Mouse (Mus musculus) embryonic stem cell, embryonic (primary cell): ENCODE data around the gene Myo1b.

Source experiments
- CTCF ChIA-PET, 4 experiments: fragments of 300-600 bp in 2 of 4; fragments of 350-600 bp in 2 of 4; sonication (Branson Sonifier 250); formaldehyde crosslinking; loops; one replicate each; lab custom pipeline; 2022; ENCODE audit warnings: inconsistent platforms in 2 of 4; lab: Charles Lee
- POLR2A ChIA-PET, 4 experiments: fragments of 300-600 bp in 2 of 4; fragments of 350-600 bp in 2 of 4; sonication (Branson Sonifier 250); formaldehyde crosslinking; loops; one replicate each; lab custom pipeline; 2022; ENCODE audit warnings: antibody characterized with exemption in 4 of 4, inconsistent platforms in 1 of 4; lab: Charles Lee

Myo1b gene

DNA sequence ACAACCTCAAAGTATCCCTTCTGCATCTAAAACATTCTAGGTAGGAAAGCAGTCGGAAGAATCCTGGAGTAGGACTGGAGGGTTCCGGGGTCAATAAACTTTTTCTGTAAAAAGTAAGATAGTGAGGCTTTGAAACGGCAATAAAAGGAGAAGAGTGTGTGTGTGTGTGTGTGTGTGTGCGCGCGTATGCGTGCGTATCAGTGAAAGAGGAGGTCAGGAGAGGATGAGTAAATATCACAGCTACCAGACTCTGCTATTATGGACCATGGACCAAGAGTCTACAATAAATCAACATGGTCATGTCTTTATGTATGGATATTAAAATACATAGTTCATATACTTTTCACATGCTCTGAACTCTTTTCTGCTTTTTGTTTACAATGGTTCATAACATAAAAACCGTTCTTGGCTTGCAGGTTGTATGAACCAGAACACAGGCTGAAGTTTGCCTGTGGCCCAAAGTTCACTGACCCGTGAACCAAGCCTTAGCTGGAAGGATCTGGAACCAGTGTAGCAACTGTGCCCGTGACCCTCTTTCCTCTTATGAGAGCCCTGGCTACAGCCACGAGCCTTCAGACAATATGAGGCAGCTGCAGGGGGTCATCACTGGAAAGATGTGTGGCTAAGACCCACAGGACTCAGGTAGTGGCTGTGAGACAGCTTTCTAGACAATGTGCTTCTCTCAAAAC lies 145.9 kb downstream of the Myo1b start:
- POLR2A ChIA-PET: no interaction called here
- CTCF ChIA-PET: interaction anchor here in 2 of 4 experiments (0.7 to 1.1 kb wide), 2 partner anchors 125 to 206 kb away, joined by 3 to 12 read pairs; no protein-coding TSS in a partner anchor

GRCm38 (mm10) chr1:51766271-51766670 lies 149.6 kb downstream of the Myo1b start:
- CTCF ChIA-PET: no interaction called here

GRCm38 (mm10) chr1:51765156-51765555 lies 150.7 kb downstream of the Myo1b start:
- ChIA-PET CTCF (no interaction called here), POLR2A (no interaction called here)

More at GRCm38 (mm10) chr1:51766271-51766670, 149.6 kb downstream of the Myo1b start:
- POLR2A ChIA-PET: no interaction called here

- POLR2A ChIA-PET: interaction anchor here in 3 of 4 experiments (1.0 to 2.4 kb wide), 7 partner anchors 12 to 28 kb away, joined by 3 to 18 read pairs (median 5); no protein-coding TSS in a partner anchor
- CTCF ChIA-PET: interaction anchor here in 1 of 4 experiments (0.5 kb wide), 1 partner anchor 16 kb away, joined by 3 read pairs; no protein-coding TSS in a partner anchor
Observed at GRCm38 (mm10) chr1:51759657-51760056, 156.2 kb downstream of the Myo1b start.

- ChIA-PET POLR2A (interaction anchor here in 3 of 4 experiments (0.9 to 2.4 kb wide), 8 partner anchors 11 to 29 kb away, joined by 3 to 18 read pairs (median 5); no protein-coding TSS in a partner anchor), CTCF (no interaction called here)
Observed at GRCm38 (mm10) chr1:51758326-51759109, 157.4 kb downstream of the Myo1b start.

GRCm38 (mm10) chr1:51753621-51754020 lies 162.2 kb downstream of the Myo1b start:
- POLR2A ChIA-PET: interaction anchor here in 2 of 4 experiments (0.6 to 1.0 kb wide), 2 partner anchors 56 to 65 kb away, joined by 3 to 6 read pairs; no protein-coding TSS in a partner anchor
- CTCF ChIA-PET: no interaction called here

DNA sequence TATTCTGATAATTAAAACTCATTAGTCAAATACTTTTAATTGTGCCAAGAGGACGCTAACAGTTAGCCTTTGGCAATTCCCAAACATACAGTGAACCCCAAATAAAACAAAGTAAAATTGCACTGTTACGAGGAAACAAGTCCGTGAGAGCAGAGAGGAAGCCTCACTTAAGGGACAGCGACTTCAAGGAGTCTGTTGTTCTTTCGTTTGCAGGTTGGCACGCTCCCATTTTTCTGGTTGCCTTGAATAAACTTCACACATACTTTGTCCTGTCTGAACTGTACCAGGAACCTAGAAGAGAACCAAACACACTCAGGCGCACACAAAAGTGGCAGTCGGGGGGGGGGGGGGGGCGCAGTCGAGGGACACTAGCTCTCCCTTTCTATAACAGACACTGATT lies 164.9 kb downstream of the Myo1b start:
- POLR2A ChIA-PET: interaction anchor here in 2 of 4 experiments (0.7 to 1.2 kb wide), 2 partner anchors 273 to 437 kb away, joined by 3 to 6 read pairs; partner anchors contain the start of gene Nabp1 (in 1 of the 2)
- CTCF ChIA-PET: interaction anchor here in 3 of 4 experiments (0.6 to 0.7 kb wide), 4 partner anchors 16 to 789 kb away, joined by 4 to 10 read pairs (median 6); no protein-coding TSS in a partner anchor

DNA sequence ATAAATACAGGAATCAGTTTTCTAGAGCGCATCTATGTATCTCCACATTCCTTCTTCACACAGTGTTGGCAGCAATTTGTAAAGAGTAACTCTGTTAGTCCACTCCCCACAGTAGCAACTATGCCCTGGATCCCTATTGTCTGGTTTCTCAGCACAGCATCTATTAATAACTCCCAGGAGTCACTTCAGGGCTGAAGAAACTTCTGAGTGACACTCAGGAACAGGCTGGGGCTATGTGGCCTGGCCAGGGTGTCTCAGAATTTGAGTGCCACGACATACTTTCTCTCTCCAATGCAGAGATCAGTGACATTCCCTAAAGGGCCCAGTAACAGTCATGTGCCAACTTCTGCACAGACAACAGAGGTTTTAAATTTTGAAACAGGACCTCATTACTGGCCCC lies 167.6 kb downstream of the Myo1b start:
- CTCF ChIA-PET: no interaction called here
- POLR2A ChIA-PET: interaction anchor here in 2 of 4 experiments (0.6 to 2.4 kb wide), 5 partner anchors 10 to 104 kb away, joined by 4 to 18 read pairs (median 7); no protein-coding TSS in a partner anchor

GRCm38 (mm10) chr1:51747494-51747893 lies 168.4 kb downstream of the Myo1b start:
- POLR2A ChIA-PET: interaction anchor here (0.6 to 2.4 kb wide), 30 partner anchors 8 to 1320 kb away, joined by 3 to 23 read pairs (median 4); partner anchors contain the start of genes Gls (in 2 of the 4) and Nabp1 (in 1 of the 4)
- CTCF ChIA-PET: interaction anchor here in 1 of 4 experiments (1.3 kb wide), 1 partner anchor 103 kb away, joined by 3 read pairs; no protein-coding TSS in a partner anchor

GRCm38 (mm10) chr1:51746711-51747240 lies 169.1 kb downstream of the Myo1b start:
- CTCF ChIA-PET: interaction anchor here in 1 of 4 experiments (1.3 kb wide), 1 partner anchor 102 kb away, joined by 3 read pairs; no protein-coding TSS in a partner anchor
- POLR2A ChIA-PET: interaction anchor here (0.6 to 2.4 kb wide), 31 partner anchors 8 to 486 kb away, joined by 3 to 23 read pairs (median 4); partner anchors contain the start of genes Gls (in 2 of the 4) and Nabp1 (in 1 of the 4)

- POLR2A ChIA-PET: interaction anchor here in 2 of 4 experiments (0.8 to 4.2 kb wide), 4 partner anchors 9 to 39 kb away, joined by 3 to 14 read pairs (median 4); no protein-coding TSS in a partner anchor
- CTCF ChIA-PET: interaction anchor here in 1 of 4 experiments (0.6 kb wide), 1 partner anchor 15 kb away, joined by 3 read pairs; no protein-coding TSS in a partner anchor
Observed at GRCm38 (mm10) chr1:51743756-51744425, 172.0 kb downstream of the Myo1b start.

DNA sequence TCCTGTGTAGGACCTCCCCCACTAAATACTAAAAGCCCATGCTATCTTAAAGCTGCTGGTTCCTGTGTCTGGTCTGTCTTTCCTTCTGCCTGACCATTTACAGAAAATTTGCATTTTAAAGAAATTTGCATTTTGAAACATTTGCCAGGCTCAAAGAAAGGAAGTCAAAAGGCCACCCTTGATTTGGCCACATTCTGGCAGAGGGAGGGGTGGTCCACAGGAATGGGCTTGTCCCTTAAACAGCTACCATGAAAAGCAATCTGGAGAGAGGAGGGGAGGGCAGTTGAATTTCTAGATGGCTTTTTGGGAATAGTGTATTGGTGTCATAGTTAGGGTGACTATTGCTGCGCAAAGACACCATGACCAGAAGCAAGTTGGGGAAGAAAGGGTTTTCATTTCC lies 173.3 kb downstream of the Myo1b start:
- ChIA-PET CTCF (interaction anchor here in 1 of 4 experiments (0.5 kb wide), 1 partner anchor 104 kb away, joined by 9 read pairs; no protein-coding TSS in a partner anchor), POLR2A (interaction anchor here in 1 of 4 experiments (1.6 to 4.2 kb wide), 2 partner anchors 10 to 17 kb away, joined by 5 to 14 read pairs; no protein-coding TSS in a partner anchor)

DNA sequence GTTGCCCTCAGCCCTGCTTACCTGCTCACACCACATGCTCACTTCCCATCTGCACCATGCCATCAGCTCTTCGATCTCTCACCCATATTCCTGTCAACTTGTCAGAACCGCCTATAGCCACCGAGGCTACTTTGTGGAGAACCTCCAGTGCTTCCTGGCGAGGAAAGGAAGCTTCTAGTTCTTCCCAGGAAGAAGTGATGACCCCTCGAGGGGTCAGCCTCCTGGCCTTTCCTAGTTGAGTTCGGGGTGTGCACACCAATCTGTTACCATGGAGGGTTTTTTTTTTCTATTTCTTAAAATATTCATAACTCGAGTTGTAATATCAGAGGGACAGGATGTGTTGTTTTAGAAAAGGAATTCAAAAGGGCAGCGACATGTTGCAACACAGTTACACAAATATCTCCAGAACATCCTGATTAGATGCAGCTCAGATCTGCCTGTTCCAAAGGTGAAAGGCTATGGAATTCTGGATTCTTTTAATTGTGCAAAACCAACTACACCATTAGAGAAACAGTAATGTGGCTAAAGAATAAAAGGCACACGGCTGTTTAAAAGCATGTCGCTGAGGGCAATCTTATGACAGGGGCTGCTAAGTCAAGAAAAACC lies 175.1 kb downstream of the Myo1b start:
- ChIA-PET CTCF (interaction anchor here in 1 of 4 experiments (0.7 kb wide), 1 partner anchor 51 kb away, joined by 3 read pairs; no protein-coding TSS in a partner anchor), POLR2A (interaction anchor here in 2 of 4 experiments (0.5 to 4.2 kb wide), 7 partner anchors 8 to 262 kb away, joined by 3 to 14 read pairs (median 3); partner anchors contain the start of gene Nabp1 (in 1 of the 2))

- CTCF ChIA-PET: no interaction called here
- POLR2A ChIA-PET: interaction anchor here in 1 of 4 experiments (0.6 kb wide), 1 partner anchor 868 kb away, joined by 3 read pairs; no protein-coding TSS in a partner anchor
Observed at GRCm38 (mm10) chr1:51739252-51739852, 176.5 kb downstream of the Myo1b start.

- CTCF ChIA-PET: no interaction called here
- POLR2A ChIA-PET: interaction anchor here in 1 of 4 experiments (1.1 kb wide), 1 partner anchor 13 kb away, joined by 3 read pairs; no protein-coding TSS in a partner anchor
Observed at GRCm38 (mm10) chr1:51736822-51737221, 179.0 kb downstream of the Myo1b start.

GRCm38 (mm10) chr1:51734721-51735120 lies 181.2 kb downstream of the Myo1b start:
- ChIA-PET CTCF (interaction anchor here in 1 of 4 experiments (0.5 kb wide), 1 partner anchor 17 kb away, joined by 5 read pairs; no protein-coding TSS in a partner anchor), POLR2A (interaction anchor here in 3 of 4 experiments (0.6 to 4.7 kb wide), 4 partner anchors 9 to 1113 kb away, joined by 3 to 23 read pairs (median 4); no protein-coding TSS in a partner anchor)
